Mouse (Mus musculus): ENCODE results near the gene Ostm1. TPM values are rescaled to one million over a fixed set of nuclear protein-coding genes. Genes with fewer than 3 reads are reported as not detected.
A peak's percentile ranks its signal among the peaks of the same experiment; 100 is the strongest.

The Ostm1 gene
- polyA plus RNA-seq, 1 experiment from 2014 or later: 39.7 TPM

DNA sequence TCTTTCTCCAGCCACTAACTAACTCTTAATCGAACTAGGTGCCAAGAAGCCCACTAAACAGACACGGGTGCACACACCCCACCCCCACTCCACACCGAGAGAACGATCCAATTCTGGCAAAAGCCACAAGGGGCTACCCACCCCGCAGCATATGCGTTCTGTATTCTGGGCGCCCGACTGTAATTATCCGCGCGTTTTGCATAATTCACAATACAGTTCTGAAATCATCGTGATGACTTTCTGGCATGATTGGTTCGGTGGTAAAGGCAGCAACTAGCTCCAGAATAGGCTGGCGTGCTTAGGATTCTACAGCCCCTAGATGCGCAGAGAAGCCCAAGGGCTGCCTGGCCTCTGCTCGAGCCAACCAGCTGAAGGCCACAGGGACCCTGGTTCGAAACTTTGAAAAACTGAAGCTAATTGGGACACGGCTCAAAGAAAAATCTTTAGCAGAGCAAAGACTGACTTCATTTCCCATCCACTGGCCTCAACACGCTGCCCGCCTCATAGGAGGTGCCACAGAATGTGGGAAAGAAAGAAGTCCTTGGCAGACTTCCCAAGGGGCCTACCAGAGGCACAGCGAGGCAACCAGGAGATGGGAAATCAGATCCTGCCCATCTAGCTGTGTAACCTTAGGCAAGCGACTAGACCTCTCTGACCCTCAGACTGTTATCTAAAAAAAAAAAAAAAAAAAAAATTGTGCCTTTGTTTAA lies 2.1 kb downstream of the Ostm1 start:
- Histone ChIP-seq H3K27me3 (replicated peaks) (peaks cover 58% of the 10 kb centered on the region), H3K36me3 (replicated peaks) (no peaks in the 10 kb centered on the region), H3K4me1 (peaks cover 31% of the 10 kb centered on the region), H3K4me2 (no peak overlapping the region), H3K27ac (no peak overlapping the region), H3K4me3 (no peak overlapping the region), H3K9me3 (no peaks in the 10 kb centered on the region), H3K9ac (no peak overlapping the region)
- 11% methylated on average over 22 of the region's 22 CpGs for whole genome bisulfite sequencing
- ATAC-seq (replicated peaks): no peak

DNA sequence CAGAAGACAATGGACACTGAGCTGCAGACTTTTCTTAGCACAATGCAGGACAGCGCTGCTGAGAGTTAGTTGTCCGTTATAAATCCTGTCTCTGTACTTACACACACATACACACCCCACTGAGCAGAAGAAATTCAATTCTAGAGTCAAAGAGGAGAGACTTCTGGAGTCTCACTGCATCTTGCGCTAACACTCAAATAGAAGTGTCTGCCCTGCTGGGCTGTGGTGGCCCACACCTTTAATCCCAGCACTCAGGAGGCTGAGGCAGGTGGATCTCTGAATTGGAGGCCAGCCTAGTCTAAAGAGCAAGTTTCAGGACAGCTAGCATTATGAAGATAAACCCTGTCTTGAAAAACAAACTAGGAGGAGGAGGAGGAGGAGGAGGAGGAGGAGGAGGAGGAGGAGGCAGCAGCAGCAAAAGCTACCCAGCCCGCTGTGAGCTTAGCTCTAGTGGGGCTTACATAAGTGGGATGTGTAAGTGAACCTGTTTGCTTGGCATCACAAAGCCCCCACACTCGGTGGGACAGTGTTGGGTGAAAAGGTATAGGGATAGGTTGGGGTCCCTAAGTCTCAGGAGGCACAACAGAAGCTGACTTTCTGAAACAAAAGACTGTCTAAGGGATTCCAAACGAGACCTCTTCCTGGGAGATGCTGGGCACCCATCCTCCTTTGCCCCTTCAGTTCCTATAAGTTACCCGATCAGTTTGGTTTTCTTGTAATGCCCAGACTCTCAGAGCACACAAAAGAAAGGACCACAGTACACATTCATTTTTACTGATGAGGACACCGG lies 4.5 kb downstream of the Ostm1 start:
- H3K9ac ChIP-seq: no peak overlapping the region
- peaks cover 31% of the 10 kb centered on the region for H3K4me1 ChIP-seq
- no peak overlapping the region for H3K27ac ChIP-seq
- peaks cover 71% of the 10 kb centered on the region for H3K27me3 ChIP-seq (replicated peaks)
- H3K9me3 ChIP-seq: no peaks in the 10 kb centered on the region
- 16% methylated on average over 8 of the region's 8 CpGs for WGBS
- no peaks in the 10 kb centered on the region for H3K36me3 ChIP-seq (replicated peaks)
- no peak overlapping the region for H3K4me2 ChIP-seq
- H3K4me3 ChIP-seq: no peak overlapping the region
- no peak for ATAC-seq (replicated peaks)

DNA sequence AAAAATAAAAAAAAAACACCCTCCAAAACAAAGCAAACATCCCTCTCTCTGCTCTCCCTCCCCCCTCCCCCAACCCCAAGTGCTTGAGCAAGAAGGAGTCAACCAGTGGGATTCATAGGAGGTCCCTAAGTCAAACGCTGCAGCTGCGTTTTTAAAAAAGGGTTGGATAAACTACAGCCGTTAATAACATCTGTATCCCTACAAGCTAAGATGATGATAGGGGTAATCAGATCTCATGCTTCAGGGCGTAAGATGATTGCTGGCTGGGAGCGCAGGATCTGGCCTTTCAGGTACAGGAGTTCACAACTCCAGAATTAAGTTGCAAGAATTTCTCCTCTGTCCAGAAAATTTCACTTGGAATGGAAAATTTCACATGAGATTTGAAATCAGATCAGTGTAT lies 5.9 kb downstream of the Ostm1 start:
- Histone ChIP-seq H3K4me3 (no peak overlapping the region), H3K9ac (no peak overlapping the region), H3K9me3 (no peaks in the 10 kb centered on the region), H3K4me2 (no peak overlapping the region), H3K36me3 (replicated peaks) (no peaks in the 10 kb centered on the region), H3K27me3 (replicated peaks) (peaks cover 85% of the 10 kb centered on the region), H3K27ac (no peak overlapping the region), H3K4me1 (peaks cover 17% of the 10 kb centered on the region)
- WGBS: 11% methylated on average over 5 of the region's 5 CpGs
- no peak for ATAC-seq (replicated peaks)

DNA sequence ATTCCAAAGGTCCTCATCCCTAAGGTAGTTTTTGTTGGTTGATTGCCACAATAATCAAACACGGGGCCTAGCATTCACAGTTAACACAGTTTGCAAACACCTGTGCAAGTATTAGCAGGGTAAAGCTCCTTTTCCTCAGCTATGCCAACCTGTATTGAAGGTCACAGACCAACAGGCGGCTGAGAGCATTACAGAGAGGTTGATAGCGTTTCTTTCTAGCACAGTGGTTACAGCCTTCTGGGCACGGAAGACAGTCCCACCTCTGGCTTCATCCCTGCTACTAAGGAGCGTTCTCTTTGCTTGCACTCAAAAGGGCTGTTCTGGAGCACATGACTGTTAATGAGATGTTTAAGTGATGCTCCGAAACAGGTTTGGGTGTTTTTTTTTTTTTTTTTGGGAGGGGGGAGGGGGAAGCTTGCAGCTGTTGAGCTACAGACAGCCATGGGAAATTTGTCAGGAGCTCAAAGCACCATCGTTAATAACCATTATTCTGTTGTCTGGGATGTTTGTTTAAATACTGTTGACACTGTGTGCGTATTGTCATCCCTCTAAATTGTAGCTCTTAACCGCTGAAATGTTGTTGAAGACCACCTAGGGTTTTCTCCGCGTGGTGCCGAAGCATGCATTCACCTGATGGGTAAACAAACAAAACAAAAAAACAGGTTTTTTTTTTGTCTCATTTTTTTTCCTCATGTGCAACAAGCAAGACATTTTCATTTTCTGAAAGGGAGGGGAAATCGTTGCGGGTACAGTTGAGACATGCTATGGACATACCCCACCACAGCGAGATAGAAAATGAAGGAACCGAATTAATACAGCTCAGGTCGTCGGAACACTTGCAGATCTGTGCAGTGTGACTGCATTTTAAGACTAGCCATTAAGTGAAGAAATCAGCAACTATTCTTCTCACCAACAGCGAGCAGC lies 6.9 kb downstream of the Ostm1 start:
- 0 out of 2 replicates have a peak overlapping the region, but pooled peaks have one; percentile 23 for H3K4me3 ChIP-seq
- no peak overlapping the region for H3K9ac ChIP-seq
- ATAC-seq (replicated peaks): no peak
- WGBS: 3% methylated on average over 19 of the region's 19 CpGs
- H3K27me3 ChIP-seq (replicated peaks): peaks cover 83% of the 10 kb centered on the region
- H3K9me3 ChIP-seq: no peaks in the 10 kb centered on the region
- H3K27ac ChIP-seq: no peak overlapping the region
- peak overlapping the region; percentile 47 for H3K4me2 ChIP-seq
- peaks cover 15% of the 10 kb centered on the region for H3K4me1 ChIP-seq
- no peaks in the 10 kb centered on the region for H3K36me3 ChIP-seq (replicated peaks)

DNA sequence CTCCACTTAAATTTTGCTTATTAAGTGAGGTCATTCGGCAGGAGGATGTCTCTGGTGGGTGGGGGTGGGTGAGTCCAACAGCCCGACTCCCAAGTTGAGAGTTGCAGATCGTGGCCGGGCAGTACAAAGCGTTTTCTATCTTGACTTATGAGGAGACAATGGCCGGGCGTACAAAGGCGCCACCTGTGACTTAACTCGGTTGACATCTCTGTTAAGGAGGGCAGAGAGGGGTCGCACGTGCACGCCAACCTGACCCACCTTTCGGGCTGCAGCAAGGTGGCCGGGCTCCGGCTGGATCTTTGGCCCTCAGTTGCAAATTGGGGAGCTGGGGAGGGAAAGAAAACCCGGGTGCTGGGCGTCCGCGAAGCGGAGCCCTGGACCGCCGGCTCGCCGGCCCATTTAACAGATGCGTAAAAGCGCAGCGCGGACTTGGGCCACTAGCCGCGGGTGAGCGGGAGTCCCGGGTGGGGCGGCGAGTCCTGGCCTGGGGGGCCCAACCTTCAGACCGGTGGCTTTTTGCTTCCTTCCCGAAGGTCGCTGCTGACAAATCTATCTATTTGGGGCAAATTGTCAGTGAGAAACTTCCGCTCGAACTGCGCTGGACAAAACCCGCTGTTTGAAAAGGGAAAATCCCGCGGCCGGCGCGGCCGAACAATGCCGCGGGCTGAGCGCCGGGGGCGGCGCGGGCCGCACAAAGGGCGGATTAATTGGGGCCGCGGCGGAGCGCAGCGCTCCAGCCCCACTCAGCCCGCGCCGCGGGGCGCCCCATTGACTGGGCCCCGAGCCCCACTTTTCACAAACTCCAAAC lies 7.8 kb downstream of the Ostm1 start:
- Histone ChIP-seq H3K27me3 (replicated peaks) (peaks cover 76% of the 10 kb centered on the region), H3K9me3 (no peaks in the 10 kb centered on the region), H3K4me1 (peaks cover 15% of the 10 kb centered on the region), H3K9ac (no peak overlapping the region), H3K36me3 (replicated peaks) (no peaks in the 10 kb centered on the region), H3K4me3 (peak overlapping the region; percentile 23), H3K4me2 (peak overlapping the region; percentile 47), H3K27ac (no peak overlapping the region)
- 0 out of 2 replicates have a peak, but pooled peaks have one; percentile 23 for ATAC-seq (replicated peaks)
- under 1% methylated on average over 62 of the region's 67 CpGs for WGBS

DNA sequence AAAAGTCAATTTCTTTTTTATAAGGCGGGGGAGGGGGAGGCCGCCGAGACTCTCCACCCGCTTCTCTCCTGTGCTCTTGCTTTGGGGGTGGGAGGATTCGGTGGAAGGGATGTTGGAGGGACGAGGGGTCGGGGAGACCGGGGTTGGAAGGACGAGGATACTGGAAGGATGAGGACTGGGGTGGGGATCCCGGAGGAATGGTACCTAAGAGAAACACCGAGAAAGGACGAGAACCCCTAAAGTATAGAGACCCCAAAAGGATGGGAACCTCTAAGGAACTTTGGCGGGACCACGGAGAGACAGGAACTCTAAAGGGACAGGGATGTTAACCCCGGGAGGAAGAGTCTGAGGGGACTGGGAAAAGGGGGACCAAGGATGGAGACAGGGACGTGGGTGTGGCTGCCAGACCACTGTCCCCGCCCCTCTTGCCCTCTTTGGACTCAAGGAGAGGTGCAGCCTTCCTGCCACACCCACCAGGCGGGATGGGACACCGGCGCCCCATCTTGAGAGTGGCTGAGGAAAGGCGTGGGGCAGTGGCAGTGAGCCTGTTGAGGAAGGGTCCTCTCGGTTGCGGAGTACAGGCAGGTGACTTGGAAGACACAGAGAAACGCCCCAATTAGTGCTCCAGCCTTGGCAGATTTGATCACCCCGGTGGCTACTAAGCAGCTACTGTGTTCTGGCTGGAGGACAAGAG lies 8.5 kb downstream of the Ostm1 start:
- peak; percentile 57; the same call in 1 of the 2 replicates for ATAC-seq (replicated peaks)

DNA sequence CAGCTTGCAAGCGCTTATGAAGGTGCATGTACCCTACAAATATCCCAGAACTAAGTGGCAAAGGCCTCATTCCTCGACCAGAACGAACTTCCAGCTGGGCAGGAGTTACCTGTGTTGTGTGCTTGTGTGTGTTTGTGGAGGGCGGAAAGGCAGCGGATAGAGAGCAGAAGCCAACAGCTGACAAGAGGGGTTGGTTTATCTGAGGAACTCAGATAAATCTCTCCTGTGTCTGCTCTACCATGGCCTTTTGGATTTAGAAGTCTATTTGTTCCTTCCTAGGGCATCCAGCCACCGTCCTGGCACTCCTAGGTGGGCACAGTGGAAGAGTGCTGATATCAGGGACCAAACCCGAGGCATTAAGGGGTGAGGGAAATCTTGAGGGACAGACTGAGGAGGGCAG lies 9.6 kb downstream of the Ostm1 start:
- Histone ChIP-seq H3K9me3 (no peaks in the 10 kb centered on the region), H3K4me1 (peaks cover 15% of the 10 kb centered on the region), H3K36me3 (replicated peaks) (no peaks in the 10 kb centered on the region), H3K4me3 (no peak overlapping the region), H3K27me3 (replicated peaks) (peaks cover 65% of the 10 kb centered on the region), H3K27ac (no peak overlapping the region), H3K9ac (no peak overlapping the region), H3K4me2 (no peak overlapping the region)
- WGBS: 31% methylated on average over 7 of the region's 7 CpGs
- no peak for ATAC-seq (replicated peaks)

More for the DNA sequence above, 8.5 kb downstream of the Ostm1 start:
- no peaks in the 10 kb centered on the region for H3K9me3 ChIP-seq
- peak overlapping the region; percentile 47 for H3K4me2 ChIP-seq
- no peak overlapping the region for H3K27ac ChIP-seq
- H3K27me3 ChIP-seq (replicated peaks): peaks cover 69% of the 10 kb centered on the region
- H3K4me3 ChIP-seq: peak overlapping the region; percentile 23
- H3K9ac ChIP-seq: no peak overlapping the region
- under 1% methylated on average over 25 of the region's 25 CpGs for whole genome bisulfite sequencing
- peaks cover 15% of the 10 kb centered on the region for H3K4me1 ChIP-seq
- H3K36me3 ChIP-seq (replicated peaks): no peaks in the 10 kb centered on the region

DNA sequence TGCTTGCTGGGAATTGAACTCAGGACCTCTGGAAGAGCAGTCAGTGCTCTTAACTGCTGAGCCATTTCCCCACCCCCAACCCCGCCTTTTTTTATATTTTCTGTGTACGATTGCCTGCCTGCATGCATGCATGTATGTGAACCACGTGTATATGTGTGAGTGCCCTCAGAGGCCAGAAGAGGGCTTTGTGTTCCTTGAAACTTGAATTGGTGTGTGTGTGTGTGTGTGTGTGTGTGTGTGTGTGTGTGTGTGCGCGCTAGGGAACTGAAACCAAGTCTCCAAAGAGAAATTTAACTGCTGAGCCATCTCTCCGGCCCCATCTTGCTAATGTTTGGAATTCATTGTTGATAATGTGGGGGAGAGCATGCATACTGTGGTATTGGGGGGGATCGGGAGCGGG lies 15.0 kb downstream of the Ostm1 start:
- no peaks in the 10 kb centered on the region for H3K4me1 ChIP-seq
- H3K4me3 ChIP-seq: no peak overlapping the region
- H3K9me3 ChIP-seq: no peaks in the 10 kb centered on the region
- no peak overlapping the region for H3K9ac ChIP-seq
- no peak overlapping the region for H3K27ac ChIP-seq
- H3K36me3 ChIP-seq (replicated peaks): no peaks in the 10 kb centered on the region
- H3K27me3 ChIP-seq (replicated peaks): peaks cover 23% of the 10 kb centered on the region
- H3K4me2 ChIP-seq: no peak overlapping the region
- WGBS: 85% methylated on average over 8 of the region's 8 CpGs
- ATAC-seq (replicated peaks): no peak

DNA sequence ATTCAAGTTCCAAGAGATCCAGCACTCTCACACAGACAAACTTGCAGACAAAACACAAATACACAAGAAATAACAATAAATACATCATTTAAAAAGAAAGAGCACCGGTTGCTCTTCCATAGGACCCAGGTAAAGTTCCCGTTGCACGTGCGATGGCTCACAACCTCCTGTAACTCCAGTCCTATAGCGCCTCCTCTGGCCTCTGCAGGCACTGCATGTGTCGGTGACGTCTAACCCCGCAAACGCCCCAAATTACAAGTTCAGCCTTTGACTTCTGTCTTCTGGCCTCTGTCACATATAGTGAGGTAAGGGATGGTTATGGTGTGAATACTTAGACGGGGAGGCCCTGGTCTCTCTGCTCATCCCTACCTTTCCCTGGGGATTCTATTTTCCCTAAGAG lies 17.9 kb downstream of the Ostm1 start:
- Histone ChIP-seq H3K4me1 (no peaks in the 10 kb centered on the region), H3K27ac (no peak overlapping the region), H3K9ac (no peak overlapping the region), H3K9me3 (no peaks in the 10 kb centered on the region), H3K4me3 (no peak overlapping the region), H3K4me2 (no peak overlapping the region), H3K36me3 (replicated peaks) (no peaks in the 10 kb centered on the region), H3K27me3 (replicated peaks) (peaks cover 8% of the 10 kb centered on the region; the same call in 1 of the 2 replicates)
- 27% methylated on average over 10 of the region's 10 CpGs for WGBS
- no peak for ATAC-seq (replicated peaks)

DNA sequence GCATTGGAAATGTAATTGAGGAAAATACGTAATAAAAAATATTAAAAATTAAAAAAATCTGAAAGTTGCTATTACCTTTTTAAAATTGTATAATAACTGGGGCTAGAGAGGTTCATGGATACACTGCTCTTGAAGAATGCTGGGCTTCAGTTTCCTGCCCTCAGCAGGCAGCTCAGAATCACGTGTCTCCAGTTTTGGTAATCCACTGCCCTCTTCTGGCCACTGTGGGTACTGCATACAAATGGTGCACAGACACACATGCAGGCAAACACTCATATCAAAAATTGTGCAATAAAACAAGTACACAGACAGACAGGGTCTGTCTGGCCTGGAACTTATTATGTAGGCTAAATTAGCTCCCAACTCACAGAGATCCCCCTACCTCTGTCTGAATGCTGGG lies 21.3 kb downstream of the Ostm1 start:
- no peak overlapping the region for H3K9ac ChIP-seq
- 0 out of 2 replicates have a peak, but pooled peaks cover 5% of the 10 kb centered on the region for H3K27me3 ChIP-seq (replicated peaks)
- H3K4me2 ChIP-seq: no peak overlapping the region
- WGBS: 64% methylated on average over 2 of the region's 2 CpGs
- no peaks in the 10 kb centered on the region for H3K36me3 ChIP-seq (replicated peaks)
- H3K4me1 ChIP-seq: no peaks in the 10 kb centered on the region
- H3K9me3 ChIP-seq: peaks cover 3% of the 10 kb centered on the region; the same call in 1 of the 2 replicates
- H3K27ac ChIP-seq: no peak overlapping the region
- no peak for ATAC-seq (replicated peaks)
- no peak overlapping the region for H3K4me3 ChIP-seq

DNA sequence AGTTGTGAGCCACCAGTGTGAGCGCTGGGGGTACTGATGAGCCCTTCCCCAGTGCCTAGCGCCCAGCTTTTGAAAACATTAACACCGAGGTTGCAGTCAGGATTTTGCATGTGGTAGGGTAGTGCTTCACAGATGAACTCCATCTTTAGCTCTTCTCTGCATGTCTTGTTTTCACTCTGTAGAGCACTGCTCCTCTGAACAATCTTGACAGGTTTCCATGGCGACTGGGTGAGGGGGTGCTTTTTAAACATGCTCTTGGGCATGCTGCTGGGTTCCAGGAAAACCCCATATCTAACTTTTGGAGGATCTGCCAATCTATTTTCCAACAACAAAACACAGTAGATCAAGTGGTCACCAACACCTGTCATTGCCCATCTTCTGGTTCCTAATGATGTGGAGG lies 23.1 kb downstream of the Ostm1 start:
- no peaks in the 10 kb centered on the region for H3K4me1 ChIP-seq
- peaks cover 12% of the 10 kb centered on the region for H3K27me3 ChIP-seq (replicated peaks)
- H3K36me3 ChIP-seq (replicated peaks): no peaks in the 10 kb centered on the region
- no peak overlapping the region for H3K4me3 ChIP-seq
- WGBS: 73% methylated on average over 4 of the region's 4 CpGs
- peaks cover 3% of the 10 kb centered on the region; the same call in 1 of the 2 replicates for H3K9me3 ChIP-seq
- H3K4me2 ChIP-seq: no peak overlapping the region
- ATAC-seq (replicated peaks): no peak
- H3K27ac ChIP-seq: no peak overlapping the region
- H3K9ac ChIP-seq: no peak overlapping the region
